Mouse (Mus musculus) neutrophil, adult 83 days (primary cell): ENCODE data around the gene Cip2a. TPM values are rescaled to one million over a fixed set of nuclear protein-coding genes. Genes with fewer than 3 reads are reported as not detected.

Experiments used
- total RNA-seq, 2 experiments: library from RNA; stranded (reverse); gene quantifications; one replicate each; pipeline ENCODE4 v1.2.4; 2023

Cip2a gene
- 10 to 100 TPM; 33.5 to 35.4 TPM for total RNA-seq

GRCm38 (mm10) chr16:48993559-48994342 lies at the start of gene Cip2a, which contains the start of gene Dzip3:
TSS of gene Cip2a (plus strand) at chr16:48994185.
TSS of gene Dzip3 (minus strand) at chr16:48994165.

GRCm38 (mm10) chr16:49057186-49057585 lies 63.2 kb downstream of the Cip2a start, which contains the start of gene Myh15:
TSS of gene Myh15 (plus strand) at chr16:49057486.

Other genes with a start within 250 kb of the Cip2a start
- gene Trat1, start 222.2 kb upstream of the Cip2a start, total RNA-seq, result not detected
- 1 to 10 TPM in 1 of 2 experiments, not detected in 1; 1.6 TPM for gene Retnlb, start 177.3 kb upstream of the Cip2a start, total RNA-seq
- gene Retnla, start 151.6 kb upstream of the Cip2a start, total RNA-seq, result not detected
- gene Retnlg, start 121.6 kb upstream of the Cip2a start, total RNA-seq, result 1,000 to 10,000 TPM; 8,025 to 8,515 TPM
- gene Dzip3, start within 50 bp of the Cip2a start, total RNA-seq, result 1 to 10 TPM; 7.2 to 8.8 TPM
- not detected for gene Myh15, start 63.3 kb downstream of the Cip2a start, total RNA-seq